Mouse (Mus musculus) lung, adult 2 months (tissue): ENCODE results near the gene Nxpe4. TPM values are rescaled to one million over a fixed set of nuclear protein-coding genes. Genes with fewer than 3 reads are reported as not detected.

ENCODE experiments used
- DNase-seq: peaks from one replicate; pipeline ENCODE4 v3.0.0; 2022
- H3K4me1 ChIP-seq: fragments of 200-500 bp; 2 replicates; pipeline ENCODE4 v1.6.1; 2011; ENCODE audit warnings: low read length; ENCODE audit not compliant: control insufficient read depth, insufficient read depth
- H3K4me3 ChIP-seq: fragments of 200-500 bp; replicated peaks from 2 replicates; pipeline ENCODE3; 2011; ENCODE audit warnings: low read depth, mild to moderate bottlenecking, control low read depth, low read length; ENCODE audit errors: extremely low read depth
- CTCF ChIP-seq: fragments of 200-500 bp; IDR thresholded peaks from 2 replicates; pipeline ENCODE4 v1.5.1; 2011; ENCODE audit warnings: mild to moderate bottlenecking, low read length, control low read depth; ENCODE audit not compliant: insufficient read depth
- POLR2A ChIP-seq: fragments of 200-500 bp; IDR thresholded peaks from 2 replicates; pipeline ENCODE4 v1.6.1; 2011; ENCODE audit warnings: low read depth, mild to moderate bottlenecking, control low read depth, low read length, borderline replicate concordance; ENCODE audit errors: extremely low read depth
- WGBS: fragments of 180-500 bp; shearing (Covaris S2); methylation state at CpG from one replicate; pipeline ENCODE4 v1.1.7; 2018; 5-methylcytosine and 5-hydroxymethylcytosine counted together
- polyA plus RNA-seq: library from polyadenylated mRNA; depleted of rRNA; stranded (reverse); fragments of >200 nt; gene quantifications from 2 replicates; pipeline ENCODE4 v1.2.3, GENCODE M21; 2012

Gene Nxpe4
- polyA plus RNA-seq, 1 experiment: 5.1 TPM

GRCm38 (mm10) chr9:48182718-48183414 is 21.0 kb downstream of the Nxpe4 start:
- Histone ChIP-seq H3K4me1 (no peaks in the 10 kb centered on the region), H3K4me3 (no peak overlapping the region)
- TF ChIP-seq CTCF (no peak), POLR2A (no peak)
- 69% methylated on average over 7 of the region's 7 CpGs for WGBS
- DNase-seq: no peak

- TF ChIP-seq POLR2A: no peak
- TF ChIP-seq CTCF: no peak
- 71% methylated on average over 7 of the region's 7 CpGs for WGBS
- H3K4me3 ChIP-seq: no peak overlapping the region
- no peaks in the 10 kb centered on the region for H3K4me1 ChIP-seq
- DNase-seq: peak; percentile 3
Observed at GRCm38 (mm10) chr9:48184319-48184718, 22.5 kb downstream of the Nxpe4 start.

- no peak for TF ChIP-seq CTCF
- TF ChIP-seq POLR2A: no peak
- Histone ChIP-seq H3K4me3 (no peak overlapping the region), H3K4me1 (no peaks in the 10 kb centered on the region)
- DNase-seq: no peak
- whole genome bisulfite sequencing: 70% methylated on average over 6 of the region's 6 CpGs
Observed at GRCm38 (mm10) chr9:48188854-48189253, 27.0 kb downstream of the Nxpe4 start.

GRCm38 (mm10) chr9:48197458-48197884 is 35.6 kb downstream of the Nxpe4 start:
- WGBS: 34% methylated on average over 12 of the region's 12 CpGs
- H3K4me3 ChIP-seq: no peak overlapping the region
- no peaks in the 10 kb centered on the region for H3K4me1 ChIP-seq
- no peak for DNase-seq
- TF ChIP-seq CTCF (no peak), POLR2A (no peak)

GRCm38 (mm10) chr9:48210970-48211369 is 49.1 kb downstream of the Nxpe4 start:
- DNase-seq: no peak
- no peak for TF ChIP-seq POLR2A
- no peak for TF ChIP-seq CTCF
- H3K4me3 ChIP-seq: no peak overlapping the region
- H3K4me1 ChIP-seq: no peaks in the 10 kb centered on the region
- 86% methylated on average over 6 of the region's 6 CpGs for WGBS

GRCm38 (mm10) chr9:48211912-48212311 is 50.1 kb downstream of the Nxpe4 start:
- Histone ChIP-seq H3K4me3 (no peak overlapping the region), H3K4me1 (no peaks in the 10 kb centered on the region)
- DNase-seq: no peak
- TF ChIP-seq CTCF: no peak
- no peak for TF ChIP-seq POLR2A
- 89% methylated on average over 5 of the region's 5 CpGs for WGBS

GRCm38 (mm10) chr9:48214751-48215150 is 52.9 kb downstream of the Nxpe4 start:
- 70% methylated on average over 9 of the region's 9 CpGs for WGBS
- Histone ChIP-seq H3K4me1 (no peaks in the 10 kb centered on the region), H3K4me3 (no peak overlapping the region)
- TF ChIP-seq POLR2A (no peak), CTCF (no peak)
- no peak for DNase-seq

GRCm38 (mm10) chr9:48216091-48217001 is 54.5 kb downstream of the Nxpe4 start:
- H3K4me3 ChIP-seq: no peak overlapping the region
- no peak for DNase-seq
- 69% methylated on average over 13 of the region's 13 CpGs for WGBS

GRCm38 (mm10) chr9:48230706-48231105 is 68.9 kb downstream of the Nxpe4 start:
- no peak for TF ChIP-seq CTCF
- TF ChIP-seq POLR2A: no peak
- DNase-seq: no peak
- no peak overlapping the region for H3K4me3 ChIP-seq
- no peaks in the 10 kb centered on the region for H3K4me1 ChIP-seq
- 72% methylated on average over 3 of the region's 3 CpGs for WGBS

More at GRCm38 (mm10) chr9:48216091-48217001, 54.5 kb downstream of the Nxpe4 start:
- TF ChIP-seq POLR2A (no peak), CTCF (no peak)
- no peaks in the 10 kb centered on the region for H3K4me1 ChIP-seq
